Mouse (Mus musculus): ENCODE measurements around the gene Usp1.

- TF ChIP-seq CTCF (IDR thresholded peaks at IDR 0.05; ENCODE audit: low read depth, low read length) (no peak), EP300 (IDR thresholded peaks at IDR 0.05; ENCODE audit: insufficient read depth, low read depth, low read length) (no peak)
Measured at GRCm38 (mm10) chr4:98936036-98936435, 12.4 kb downstream of the Usp1 start.
